Mouse (Mus musculus) cerebellum, adult 2 months (tissue): ENCODE results near the gene Zfp91.

ENCODE experiments used
- CTCF ChIP-seq: fragments of 200-500 bp; IDR thresholded peaks from 2 replicates; pipeline ENCODE4 v1.5.1; 2011; ENCODE audit warnings: low read depth, mild to moderate bottlenecking, control low read depth, low read length, moderate library complexity, borderline replicate concordance; ENCODE audit not compliant: insufficient read depth
- POLR2A ChIP-seq: fragments of 200-500 bp; IDR thresholded peaks from 2 replicates; pipeline ENCODE4 v1.6.1; 2011; ENCODE audit warnings: low read length, control low read depth, borderline replicate concordance; ENCODE audit not compliant: insufficient read depth

GRCm38 (mm10) chr19:12762212-12763130 is 33.5 kb downstream of the Zfp91 start:
- no peak for TF ChIP-seq POLR2A
- no peak for TF ChIP-seq CTCF
